Mouse (Mus musculus) forebrain, embryonic 10.5 days (tissue): ENCODE measurements at regions not wholly inside any gene's neighbourhood (a gene's known extent, or its start where the extent isn't known, plus 50 kb on each side); places are given as distances from the start of the nearest gene placed in this dataset.

Experiments
- DNase-seq: peaks from one replicate; pipeline ENCODE4 v3.0.0-alpha.2; 2017; ENCODE audit warnings: low spot score; ENCODE audit errors: extremely low spot score
- H3K27ac ChIP-seq: fragments of 300-500 bp; sonication (generic); 2 replicates; pipeline ENCODE4 v1.5.1; 2016; ENCODE audit warnings: mild to moderate bottlenecking
- H3K27me3 ChIP-seq: fragments of 300-500 bp; sonication (generic); 2 replicates; pipeline ENCODE4 v1.6.1; 2016; ENCODE audit warnings: mild to moderate bottlenecking; ENCODE audit not compliant: poor library complexity, severe bottlenecking
- H3K36me3 ChIP-seq: fragments of 300-500 bp; sonication (generic); replicated peaks from 2 replicates; pipeline ENCODE4 v1.6.1; 2016; ENCODE audit warnings: mild to moderate bottlenecking, moderate library complexity
- H3K4me1 ChIP-seq: fragments of 300-500 bp; sonication (generic); 2 replicates; pipeline ENCODE4 v1.6.1; 2016
- H3K4me3 ChIP-seq: fragments of 300-500 bp; sonication (generic); 2 replicates; pipeline ENCODE4 v1.5.1; 2016; ENCODE audit warnings: mild to moderate bottlenecking, moderate library complexity
- H3K9me3 ChIP-seq: fragments of 300-500 bp; sonication (generic); 2 replicates; pipeline ENCODE4 v1.6.1; 2016; ENCODE audit warnings: mild to moderate bottlenecking, moderate library complexity
- WGBS: fragments of 180-500 bp; shearing (Covaris S2); methylation state at CpG from one replicate; pipeline ENCODE4 v1.1.7; 2016; 5-methylcytosine and 5-hydroxymethylcytosine counted together

GRCm38 (mm10) chr10:16001246-16001645, 1283.2 kb upstream of the Gje1 start:
- Histone ChIP-seq H3K4me1 (no peaks in the 10 kb centered on the region), H3K9me3 (no peaks in the 10 kb centered on the region), H3K27me3 (no peaks in the 10 kb centered on the region), H3K36me3 (no peaks in the 10 kb centered on the region), H3K27ac (no peak overlapping the region), H3K4me3 (no peak overlapping the region)
- no peak for DNase-seq
- 89% methylated on average over 2 of the region's 2 CpGs for WGBS

DNA sequence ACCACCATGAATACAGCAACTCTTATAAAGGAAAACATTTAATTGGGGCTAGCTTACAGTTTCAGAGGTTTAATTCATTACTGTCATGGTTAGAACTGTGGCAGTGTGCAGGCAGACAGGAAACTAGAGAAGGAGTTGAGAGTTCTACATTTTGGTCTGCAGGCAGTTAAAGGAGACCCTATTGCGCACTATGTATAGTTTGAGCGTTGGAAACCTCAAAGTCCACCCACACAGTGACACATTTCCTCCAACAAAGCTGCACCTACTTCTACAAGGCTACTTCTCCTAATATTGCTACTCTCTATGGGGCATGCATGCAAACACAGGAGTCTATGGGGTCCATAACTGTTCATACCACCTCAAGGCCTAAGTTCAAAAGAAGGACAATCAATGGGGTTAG, 1275.3 kb upstream of the Gje1 start:
- 89% methylated on average over 2 of the region's 2 CpGs for WGBS
- DNase-seq, result no peak
- no peaks in the 10 kb centered on the region for H3K36me3 ChIP-seq
- H3K4me3 ChIP-seq, result no peak overlapping the region
- H3K27ac ChIP-seq, result no peak overlapping the region
- H3K9me3 ChIP-seq, result no peaks in the 10 kb centered on the region
- no peaks in the 10 kb centered on the region for H3K4me1 ChIP-seq
- H3K27me3 ChIP-seq, result no peaks in the 10 kb centered on the region
